Mouse (Mus musculus): ENCODE measurements around the gene Mrpl4. TPM values are rescaled to one million over a fixed set of nuclear protein-coding genes. Genes with fewer than 3 reads are reported as not detected.

The Mrpl4 gene
- 140 and 185 TPM in 2 replicates for polyA plus RNA-seq (2012; ENCODE audit: insufficient read depth, insufficient read length, missing spikeins)

- Histone ChIP-seq H3K4me1 (ENCODE audit: control insufficient read depth, insufficient read depth, insufficient read length, low read length) (no peaks in the 10 kb centered on the region), H3K27ac (replicated peaks; ENCODE audit: low read depth, low read length) (peak within 1 kb of the TSS; percentile 75), H3K4me3 (ENCODE audit: insufficient read depth, low read depth, low read length) (peak within 1 kb of the TSS; percentile 84)
Measured at GRCm38 (mm10) chr9:21002627-21003551, at the start of gene Mrpl4. TSS of gene Mrpl4 (plus strand) at chr9:21002738.

GRCm38 (mm10) chr9:20956989-20957388, 45.5 kb upstream of the Mrpl4 start:
- Histone ChIP-seq H3K4me3 (ENCODE audit: insufficient read depth, low read depth, low read length) (no peak overlapping the region), H3K4me1 (ENCODE audit: control insufficient read depth, insufficient read depth, insufficient read length, low read length) (no peaks in the 10 kb centered on the region), H3K27ac (replicated peaks; ENCODE audit: low read depth, low read length) (no peak overlapping the region)

GRCm38 (mm10) chr9:20959430-20959938, 43.1 kb upstream of the Mrpl4 start, which contains the start of gene Dnmt1:
TSS of gene Dnmt1 (minus strand) at chr9:20959888.
- Histone ChIP-seq H3K27ac (replicated peaks; ENCODE audit: low read depth, low read length) (no peak within 1 kb of the TSS), H3K4me1 (ENCODE audit: control insufficient read depth, insufficient read depth, insufficient read length, low read length) (no peaks in the 10 kb centered on the region), H3K4me3 (ENCODE audit: insufficient read depth, low read depth, low read length) (no peak within 1 kb of the TSS)

GRCm38 (mm10) chr9:20961557-20961956, 41.0 kb upstream of the Mrpl4 start:
- Histone ChIP-seq H3K4me1 (ENCODE audit: control insufficient read depth, insufficient read depth, insufficient read length, low read length) (no peaks in the 10 kb centered on the region), H3K4me3 (ENCODE audit: insufficient read depth, low read depth, low read length) (no peak overlapping the region), H3K27ac (replicated peaks; ENCODE audit: low read depth, low read length) (no peak overlapping the region)

- no peak overlapping the region for H3K27ac ChIP-seq (replicated peaks; ENCODE audit: low read depth, low read length)
- H3K4me3 ChIP-seq (ENCODE audit: insufficient read depth, low read depth, low read length) = no peak overlapping the region
- H3K4me1 ChIP-seq (ENCODE audit: control insufficient read depth, insufficient read depth, insufficient read length, low read length) = no peaks in the 10 kb centered on the region
Measured at GRCm38 (mm10) chr9:20965606-20966005, 36.9 kb upstream of the Mrpl4 start.

- Histone ChIP-seq H3K27ac (replicated peaks; ENCODE audit: low read depth, low read length) (no peak overlapping the region), H3K4me1 (ENCODE audit: control insufficient read depth, insufficient read depth, insufficient read length, low read length) (no peaks in the 10 kb centered on the region), H3K4me3 (ENCODE audit: insufficient read depth, low read depth, low read length) (no peak overlapping the region)
Measured at GRCm38 (mm10) chr9:20966008-20966407, 36.5 kb upstream of the Mrpl4 start.

GRCm38 (mm10) chr9:20966747-20967146, 35.8 kb upstream of the Mrpl4 start:
- no peaks in the 10 kb centered on the region for H3K4me1 ChIP-seq (ENCODE audit: control insufficient read depth, insufficient read depth, insufficient read length, low read length)
- H3K4me3 ChIP-seq (ENCODE audit: insufficient read depth, low read depth, low read length) = no peak overlapping the region
- 0 out of 2 replicates have a peak overlapping the region, but pooled peaks have one; percentile 12 for H3K27ac ChIP-seq (replicated peaks; ENCODE audit: low read depth, low read length)

GRCm38 (mm10) chr9:20971751-20972140, 30.8 kb upstream of the Mrpl4 start:
- H3K27ac ChIP-seq (replicated peaks; ENCODE audit: low read depth, low read length) = no peak overlapping the region
- no peaks in the 10 kb centered on the region for H3K4me1 ChIP-seq (ENCODE audit: control insufficient read depth, insufficient read depth, insufficient read length, low read length)
- no peak overlapping the region for H3K4me3 ChIP-seq (ENCODE audit: insufficient read depth, low read depth, low read length)

GRCm38 (mm10) chr9:20972141-20972992, 30.2 kb upstream of the Mrpl4 start:
- no peak overlapping the region for H3K4me3 ChIP-seq (ENCODE audit: insufficient read depth, low read depth, low read length)
- H3K4me1 ChIP-seq (ENCODE audit: control insufficient read depth, insufficient read depth, insufficient read length, low read length) = 0 out of 2 replicates have a peak, but pooled peaks cover 2% of the 10 kb centered on the region
- H3K27ac ChIP-seq (replicated peaks; ENCODE audit: low read depth, low read length) = 0 out of 2 replicates have a peak overlapping the region, but pooled peaks have one; percentile 28

- peak overlapping the region; percentile 11; the same call in 1 of the 2 replicates for H3K4me3 ChIP-seq (ENCODE audit: insufficient read depth, low read depth, low read length)
Measured at GRCm38 (mm10) chr9:20973001-20973681, 29.4 kb upstream of the Mrpl4 start.

GRCm38 (mm10) chr9:20973682-20974075, 28.9 kb upstream of the Mrpl4 start:
- Histone ChIP-seq H3K27ac (replicated peaks; ENCODE audit: low read depth, low read length) (peak overlapping the region; percentile 13; the same call in 1 of the 2 replicates), H3K4me1 (ENCODE audit: control insufficient read depth, insufficient read depth, insufficient read length, low read length) (peaks cover 8% of the 10 kb centered on the region; the same call in 1 of the 2 replicates), H3K4me3 (ENCODE audit: insufficient read depth, low read depth, low read length) (peak overlapping the region; percentile 11; the same call in 1 of the 2 replicates)

More at GRCm38 (mm10) chr9:20973001-20973681, 29.4 kb upstream of the Mrpl4 start:
- H3K4me1 ChIP-seq (ENCODE audit: control insufficient read depth, insufficient read depth, insufficient read length, low read length) = peaks cover 3% of the 10 kb centered on the region; the same call in 1 of the 2 replicates
- peak overlapping the region; percentile 13; the same call in 1 of the 2 replicates for H3K27ac ChIP-seq (replicated peaks; ENCODE audit: low read depth, low read length)

GRCm38 (mm10) chr9:20975431-20976215, 26.9 kb upstream of the Mrpl4 start:
- Histone ChIP-seq H3K4me3 (ENCODE audit: insufficient read depth, low read depth, low read length) (peak overlapping the region; percentile 87), H3K4me1 (ENCODE audit: control insufficient read depth, insufficient read depth, insufficient read length, low read length) (peaks cover 12% of the 10 kb centered on the region; the same call in 1 of the 2 replicates), H3K27ac (replicated peaks; ENCODE audit: low read depth, low read length) (peak overlapping the region; percentile 57)

GRCm38 (mm10) chr9:20976216-20976960, 26.1 kb upstream of the Mrpl4 start, which contains the start of gene S1pr2:
TSS of gene S1pr2 (minus strand) at chr9:20976781.
- H3K4me3 ChIP-seq (ENCODE audit: insufficient read depth, low read depth, low read length) = peak within 1 kb of the TSS; percentile 87
- peaks cover 12% of the 10 kb centered on the region; the same call in 1 of the 2 replicates for H3K4me1 ChIP-seq (ENCODE audit: control insufficient read depth, insufficient read depth, insufficient read length, low read length)
- peak within 1 kb of the TSS; percentile 57 for H3K27ac ChIP-seq (replicated peaks; ENCODE audit: low read depth, low read length)
